Mouse (Mus musculus) erythroblast, embryonic 14.5 days (primary cell): Measurements from ENCODE around the gene Med19. TPM values are rescaled to one million over a fixed set of nuclear protein-coding genes. Genes with fewer than 3 reads are reported as not detected.

Experiments used
- H3K27me3 ChIP-seq: 2 replicates; pipeline ENCODE4 v1.6.1; 2012; ENCODE audit warnings: inconsistent platforms; ENCODE audit not compliant: control insufficient read depth
- H3K36me3 ChIP-seq: 2 replicates; pipeline ENCODE4 v1.6.1; 2012; ENCODE audit warnings: mild to moderate bottlenecking, inconsistent platforms; ENCODE audit not compliant: control insufficient read depth
- H3K4me1 ChIP-seq: 2 replicates; pipeline ENCODE4 v1.6.1; 2012; ENCODE audit warnings: inconsistent platforms; ENCODE audit not compliant: control insufficient read depth
- H3K4me3 ChIP-seq: replicated peaks from 2 replicates; pipeline ENCODE3; 2012; ENCODE audit warnings: moderate library complexity, mild to moderate bottlenecking, inconsistent platforms
- H3K9me3 ChIP-seq: 2 replicates; pipeline ENCODE4 v1.6.1; 2012; ENCODE audit warnings: low read length, inconsistent platforms, mixed read lengths; ENCODE audit not compliant: control insufficient read depth
- GATA1 ChIP-seq: IDR thresholded peaks from 2 replicates; pipeline ENCODE4 v1.6.1; 2012; ENCODE audit warnings: low read length, inconsistent platforms, mixed read lengths
- TAL1 ChIP-seq: IDR thresholded peaks from 3 replicates; pipeline ENCODE4 v1.6.1; 2012; ENCODE audit warnings: low read length, inconsistent platforms, mixed read lengths
- polyA plus RNA-seq: library from polyadenylated mRNA; stranded (reverse); fragments of >175 nt; gene quantifications from 2 replicates; pipeline ENCODE4 v1.2.3, GENCODE M21; 2012

Gene Med19
- polyA plus RNA-seq, 1 experiment = 3.1 TPM

- Histone ChIP-seq H3K4me1 (peaks cover 97% of the 10 kb centered on the region), H3K36me3 (peaks cover 81% of the 10 kb centered on the region), H3K9me3 (no peaks in the 10 kb centered on the region), H3K4me3 (peak overlapping the region; percentile 83), H3K27me3 (peaks cover 43% of the 10 kb centered on the region)
- TF ChIP-seq GATA1 (no peak), TAL1 (no peak)
Measured at GRCm38 (mm10) chr2:84736312-84737161, 58.3 kb downstream of the Med19 start.

DNA sequence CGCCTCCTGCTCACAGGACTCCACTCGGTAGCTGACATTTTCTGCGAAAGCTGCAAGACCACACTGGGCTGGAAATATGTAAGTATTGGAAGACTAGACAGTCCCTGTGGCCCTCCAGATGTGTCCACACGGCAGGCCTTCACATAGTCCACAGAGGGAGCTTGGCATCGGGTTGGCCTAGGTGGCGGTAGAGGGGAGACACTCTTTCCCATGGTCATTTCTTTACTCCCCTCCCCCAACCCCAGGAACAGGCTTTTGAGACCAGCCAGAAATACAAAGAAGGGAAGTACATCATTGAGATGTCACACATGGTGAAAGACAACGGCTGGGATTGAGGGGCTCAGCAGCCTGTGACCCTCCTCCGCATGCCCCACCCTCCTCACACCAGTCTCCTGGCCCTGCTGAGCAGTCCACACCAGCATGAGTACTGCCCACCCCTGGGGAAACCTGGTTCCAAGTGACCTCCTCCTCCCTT is 59.3 kb downstream of the Med19 start:
- H3K27me3 ChIP-seq = peaks cover 51% of the 10 kb centered on the region
- H3K4me1 ChIP-seq = peaks cover 97% of the 10 kb centered on the region
- H3K9me3 ChIP-seq = no peaks in the 10 kb centered on the region
- TF ChIP-seq GATA1 (no peak), TAL1 (no peak)
- peaks cover 88% of the 10 kb centered on the region for H3K36me3 ChIP-seq
- peak overlapping the region; percentile 83 for H3K4me3 ChIP-seq

Other genes starting within 250 kb of the Med19 start
- gene Tfpi, start 201.6 kb upstream of the Med19 start, polyA plus RNA-seq = 0.09 TPM in 1 of 2 replicates, not detected in the other
- gene Ctnnd1, start 27.6 kb upstream of the Med19 start, polyA plus RNA-seq = 0.23 and 0.29 TPM in 2 replicates
- gene Btbd18, start 19.3 kb upstream of the Med19 start, polyA plus RNA-seq = not detected in 2 replicates
- gene Selenoh, start 7.6 kb upstream of the Med19 start, polyA plus RNA-seq = 19.5 and 22.6 TPM in 2 replicates
- not detected in 2 replicates for gene Gm28635, start 361 bp upstream of the Med19 start, polyA plus RNA-seq
- gene Tmx2, start 738 bp downstream of the Med19 start, polyA plus RNA-seq = 0.56 and 0.83 TPM in 2 replicates
- 5.5 and 5.9 TPM in 2 replicates for gene Zdhhc5, start 36.8 kb downstream of the Med19 start, polyA plus RNA-seq
- 0.18 and 0.22 TPM in 2 replicates for gene Clp1, start 48.9 kb downstream of the Med19 start, polyA plus RNA-seq
- gene Ypel4, start 55.7 kb downstream of the Med19 start, polyA plus RNA-seq = 145 and 156 TPM in 2 replicates
- gene Gm19426, start 65.3 kb downstream of the Med19 start, polyA plus RNA-seq = 0.10 and 0.76 TPM in 2 replicates
- not detected in 2 replicates for gene Serping1, start 97.0 kb downstream of the Med19 start, polyA plus RNA-seq
- gene Ube2l6, start 120.4 kb downstream of the Med19 start, polyA plus RNA-seq = 9.9 and 22.9 TPM in 2 replicates
- gene Smtnl1, start 144.2 kb downstream of the Med19 start, polyA plus RNA-seq = 0.08 and 0.09 TPM in 2 replicates
- gene Timm10, start 148.6 kb downstream of the Med19 start, polyA plus RNA-seq = 0.90 and 0.99 TPM in 2 replicates
- 20.3 and 29.2 TPM in 2 replicates for gene Slc43a1, start 160.4 kb downstream of the Med19 start, polyA plus RNA-seq
- not detected in 2 replicates for gene Rtn4rl2, start 208.3 kb downstream of the Med19 start, polyA plus RNA-seq